Mouse (Mus musculus): ENCODE results near the gene Tfrc. TPM values are rescaled to one million over a fixed set of nuclear protein-coding genes. Genes with fewer than 3 reads are reported as not detected.

Gene Tfrc
- polyA plus RNA-seq (2012; fragmentation: generic; extraction: Trizol), result 25.1 TPM
- long read RNA-seq, experiment 1, full-length matches to known transcripts, result 4 of 8 reads
- long read RNA-seq, experiment 1, partial matches to known transcripts, result 1 of 8 reads
- long read RNA-seq, experiment 1, other reads (novel, unspliced or antisense), result 3 of 8 reads
- long read RNA-seq, experiment 2, full-length matches to known transcripts, result 280 of 324 reads
- long read RNA-seq, experiment 2, partial matches to known transcripts, result 19 of 324 reads
- long read RNA-seq, experiment 2, other reads (novel, unspliced or antisense), result 25 of 324 reads

GRCm38 (mm10) chr16:32608712-32609400 lies at the start of gene Tfrc:
Gene Tfrc (plus strand): TSS chr16:32608920.
- Histone ChIP-seq H3K79me3 (ENCODE audit: low read depth) (peaks cover 35% of the 10 kb centered on the region), H3K4me3 (ENCODE audit: insufficient read depth, poor library complexity, severe bottlenecking) (peak within 1 kb of the TSS; percentile 85), H3K27me3 (ENCODE audit: control insufficient read depth, insufficient read depth, insufficient read length) (no peaks in the 10 kb centered on the region), H3K36me3 (ENCODE audit: control insufficient read depth, insufficient read depth) (peaks cover 3% of the 10 kb centered on the region), H3ac (ENCODE audit: control insufficient read depth, insufficient read length, low read depth) (peak within 1 kb of the TSS; percentile 73), H3K79me2 (ENCODE audit: control insufficient read depth, insufficient read depth) (peaks cover 49% of the 10 kb centered on the region)
- no peak for TF ChIP-seq CTCF (IDR thresholded peaks at IDR 0.05; ENCODE audit: control insufficient read depth, insufficient read depth, insufficient read length)
- TF ChIP-seq CEBPB (IDR thresholded peaks at IDR 0.05; ENCODE audit: low read depth), result no peak
- peak; percentile 11 for TF ChIP-seq MYOD1 (IDR thresholded peaks at IDR 0.05; ENCODE audit: control insufficient read depth, insufficient read length, low read depth)
- TF ChIP-seq MAX (IDR thresholded peaks at IDR 0.05), result peak; percentile 76

- Histone ChIP-seq H3K36me3 (ENCODE audit: control insufficient read depth, insufficient read depth) (no peaks in the 10 kb centered on the region), H3K79me2 (ENCODE audit: control insufficient read depth, insufficient read depth) (no peaks in the 10 kb centered on the region), H3ac (ENCODE audit: control insufficient read depth, insufficient read length, low read depth) (no peak overlapping the region), H3K79me3 (ENCODE audit: low read depth) (no peaks in the 10 kb centered on the region), H3K4me3 (ENCODE audit: insufficient read depth, poor library complexity, severe bottlenecking) (no peak overlapping the region), H3K27me3 (ENCODE audit: control insufficient read depth, insufficient read depth, insufficient read length) (peaks cover 26% of the 10 kb centered on the region)
- TF ChIP-seq USF1 (IDR thresholded peaks at IDR 0.05; ENCODE audit: low read depth), result no peak
- TF ChIP-seq MYOD1 (IDR thresholded peaks at IDR 0.05; ENCODE audit: control insufficient read depth, insufficient read length, low read depth), result no peak
- no peak for TF ChIP-seq MYOG (IDR thresholded peaks at IDR 0.05; ENCODE audit: control insufficient read depth, extremely low read depth, insufficient read length)
- no peak for TF ChIP-seq MAX (IDR thresholded peaks at IDR 0.05)
- no peak for TF ChIP-seq CEBPB (IDR thresholded peaks at IDR 0.05; ENCODE audit: low read depth)
- TF ChIP-seq CTCF (IDR thresholded peaks at IDR 0.05; ENCODE audit: control insufficient read depth, insufficient read depth, insufficient read length), result no peak
- TF ChIP-seq FOSL1 (IDR thresholded peaks at IDR 0.05; ENCODE audit: insufficient read depth, low read length, poor library complexity, severe bottlenecking), result no peak
Observed at GRCm38 (mm10) chr16:32559493-32559892, 49.2 kb upstream of the Tfrc start.

GRCm38 (mm10) chr16:32563056-32563793 lies 45.5 kb upstream of the Tfrc start:
- Histone ChIP-seq H3K36me3 (ENCODE audit: control insufficient read depth, insufficient read depth) (no peaks in the 10 kb centered on the region), H3K4me3 (ENCODE audit: insufficient read depth, poor library complexity, severe bottlenecking) (no peak overlapping the region), H3K79me2 (ENCODE audit: control insufficient read depth, insufficient read depth) (no peaks in the 10 kb centered on the region), H3K79me3 (ENCODE audit: low read depth) (no peaks in the 10 kb centered on the region), H3ac (ENCODE audit: control insufficient read depth, insufficient read length, low read depth) (no peak overlapping the region), H3K27me3 (ENCODE audit: control insufficient read depth, insufficient read depth, insufficient read length) (peaks cover 11% of the 10 kb centered on the region)
- TF ChIP-seq MYOD1 (IDR thresholded peaks at IDR 0.05; ENCODE audit: control insufficient read depth, insufficient read length, low read depth) (no peak), CTCF (IDR thresholded peaks at IDR 0.05; ENCODE audit: control insufficient read depth, insufficient read depth, insufficient read length) (no peak), MYOG (IDR thresholded peaks at IDR 0.05; ENCODE audit: control insufficient read depth, extremely low read depth, insufficient read length) (no peak), CEBPB (IDR thresholded peaks at IDR 0.05; ENCODE audit: low read depth) (no peak)

- Histone ChIP-seq H3K4me3 (ENCODE audit: insufficient read depth, poor library complexity, severe bottlenecking) (no peak overlapping the region), H3K79me3 (ENCODE audit: low read depth) (no peaks in the 10 kb centered on the region), H3K36me3 (ENCODE audit: control insufficient read depth, insufficient read depth) (no peaks in the 10 kb centered on the region), H3K79me2 (ENCODE audit: control insufficient read depth, insufficient read depth) (no peaks in the 10 kb centered on the region), H3ac (ENCODE audit: control insufficient read depth, insufficient read length, low read depth) (no peak overlapping the region), H3K27me3 (ENCODE audit: control insufficient read depth, insufficient read depth, insufficient read length) (no peaks in the 10 kb centered on the region)
- TF ChIP-seq CTCF (IDR thresholded peaks at IDR 0.05; ENCODE audit: control insufficient read depth, insufficient read depth, insufficient read length) (no peak), MYOG (IDR thresholded peaks at IDR 0.05; ENCODE audit: control insufficient read depth, extremely low read depth, insufficient read length) (no peak), USF1 (IDR thresholded peaks at IDR 0.05; ENCODE audit: low read depth) (no peak), MYOD1 (IDR thresholded peaks at IDR 0.05; ENCODE audit: control insufficient read depth, insufficient read length, low read depth) (no peak), CEBPB (IDR thresholded peaks at IDR 0.05; ENCODE audit: low read depth) (no peak), FOSL1 (IDR thresholded peaks at IDR 0.05; ENCODE audit: insufficient read depth, low read length, poor library complexity, severe bottlenecking) (no peak), MAX (IDR thresholded peaks at IDR 0.05) (no peak)
Observed at GRCm38 (mm10) chr16:32567282-32567681, 41.4 kb upstream of the Tfrc start.

- no peaks in the 10 kb centered on the region for H3K79me3 ChIP-seq (ENCODE audit: low read depth)
- H3K27me3 ChIP-seq (ENCODE audit: control insufficient read depth, insufficient read depth, insufficient read length), result no peaks in the 10 kb centered on the region
- H3K36me3 ChIP-seq (ENCODE audit: control insufficient read depth, insufficient read depth), result no peaks in the 10 kb centered on the region
- H3K79me2 ChIP-seq (ENCODE audit: control insufficient read depth, insufficient read depth), result no peaks in the 10 kb centered on the region
- TF ChIP-seq MYOD1 (IDR thresholded peaks at IDR 0.05; ENCODE audit: control insufficient read depth, insufficient read length, low read depth) (no peak), CTCF (IDR thresholded peaks at IDR 0.05; ENCODE audit: control insufficient read depth, insufficient read depth, insufficient read length) (no peak)
- no peak overlapping the region for H3K4me3 ChIP-seq (ENCODE audit: insufficient read depth, poor library complexity, severe bottlenecking)
- H3ac ChIP-seq (ENCODE audit: control insufficient read depth, insufficient read length, low read depth), result no peak overlapping the region
Observed at GRCm38 (mm10) chr16:32568401-32568800, 40.3 kb upstream of the Tfrc start.

Measured in C2C12 (cell line).